Mouse (Mus musculus) heart, postnatal 0 days (tissue): ENCODE measurements around the gene Rcan1.

Experiments
- CTCF ChIP-seq: IDR thresholded peaks from 2 replicates; pipeline ENCODE4 v1.5.1; 2016; ENCODE audit warnings: antibody characterized with exemption, control low read depth, low read depth
- EP300 ChIP-seq: IDR thresholded peaks from 2 replicates; pipeline ENCODE4 v1.6.1; 2016; ENCODE audit warnings: antibody characterized with exemption, low read depth

- TF ChIP-seq CTCF: no peak
- TF ChIP-seq EP300: no peak
These were observed 111.9 kb downstream of the Rcan1 start for GRCm38 (mm10) chr16:92358734-92359133.
